41 mouse cellular contexts compared by ENCODE assay signal in the genomic region with DNA sequence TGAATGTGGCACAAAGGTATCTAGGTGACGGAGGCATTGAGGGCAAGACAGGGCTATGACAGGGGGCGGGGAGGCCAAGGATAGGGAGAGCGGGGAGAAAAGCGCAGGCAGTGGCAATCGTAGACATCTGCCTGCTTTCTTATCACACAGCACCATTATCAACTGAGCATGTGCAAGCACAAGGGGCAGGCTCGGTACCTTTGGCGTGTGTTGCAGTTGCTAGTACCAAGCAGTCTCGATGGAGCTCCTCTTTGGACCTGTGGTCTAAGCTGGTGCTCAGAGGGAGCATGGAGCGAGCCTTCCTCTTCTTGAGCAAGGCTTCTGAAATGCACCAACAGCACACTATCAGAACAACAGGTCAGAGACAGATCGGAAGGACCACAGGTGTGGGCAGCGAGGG. TPM values are rescaled to one million over a fixed set of nuclear protein-coding genes. Genes with fewer than 3 reads are reported as not detected.
A peak's percentile ranks its signal among the peaks of the same experiment; 100 is the strongest.
DNase-seq lines count a peak whose midpoint lies in the region; ATAC-seq and TF ChIP-seq lines count a peak whose summit lies in the region.
"Had no signal": no experiment of that assay in that cellular context is flagged by ENCODE, and none has a peak within 500 bp of the region (broad histone marks: within the 10 kb centered on the region; RNA-seq: fewer than 3 reads in every experiment).

No protein-coding gene starts in this region.

- no peak for ATAC-seq in hindbrain, embryonic 11.5 days (ENCODE audit: low FRiP score)
- ATAC-seq in hindbrain, embryonic 14.5 days (ENCODE audit: low FRiP score): no peak
- 0 out of 2 replicates have a peak, but pooled peaks have one; percentile 6 for ATAC-seq in neutrophil, adult 5-6 weeks (ENCODE audit: extremely low read depth, insufficient number of reproducible peaks, low FRiP score, poor library complexity, severe bottlenecking)
- ATAC-seq: forebrain, embryonic 16.5 days; lung, postnatal 0 days had no signal

- peaks cover 9% of the 10 kb centered on the region for H3K36me3 ChIP-seq in hindbrain, embryonic 11.5 days (ENCODE audit: control insufficient read depth, insufficient read depth, low read length)
- peaks cover 92% of the 10 kb centered on the region for H3K36me3 ChIP-seq in hindbrain, embryonic 14.5 days (replicated peaks; ENCODE audit: control insufficient read depth, insufficient read depth)

- DNase-seq in hindbrain, embryonic 11.5 days (ENCODE audit: low spot score): peak; percentile 4
- no peak for DNase-seq in hindbrain, embryonic 14.5 days (ENCODE audit: low spot score)
- DNase-seq in thymus, postnatal 14 days: peak; percentile 59
- DNase-seq in adrenal gland, adult 8-10 months: no peak
- DNase-seq in retina, postnatal 1 day: no peak
- DNase-seq in adrenal gland, adult 2 months: no peak
- DNase-seq: adrenal gland, postnatal 25 days; cerebellum, adult 18-20 months; cerebellum, postnatal 10 days; gastrocnemius, adult 2 months; heart, adult 2 months; heart, postnatal 14 days; kidney, adult 11 months; kidney, postnatal 25 days; left cerebral cortex, postnatal 4 days; liver, embryonic 13.5 days; lung, adult 18-20 months; lung, postnatal 4 days; midbrain, embryonic 14.5 days; right cerebral cortex, postnatal 25 days had no signal

- no peak overlapping the region for H3K4me3 ChIP-seq in hindbrain, embryonic 11.5 days (ENCODE audit: low read depth, low read length)
- no peak overlapping the region for H3K4me3 ChIP-seq in hindbrain, embryonic 14.5 days (replicated peaks; ENCODE audit: low read length)
- no peak overlapping the region for H3K4me3 ChIP-seq in bone marrow macrophage, adult 2 months (ENCODE audit: insufficient read depth, low read length)
- H3K4me3 ChIP-seq: erythroblast, embryonic 14.5 days; gastrocnemius, adult 2 months; heart, adult 2 months; heart, embryonic 13.5 days; hindbrain, embryonic 13.5 days; liver, embryonic 13.5 days; megakaryocyte, embryonic 14.5 days; neural tube, embryonic 13.5 days had no signal

- no peaks in the 10 kb centered on the region for H3K9me3 ChIP-seq in hindbrain, embryonic 11.5 days (ENCODE audit: control insufficient read depth, low read length)
- H3K9me3 ChIP-seq in hindbrain, embryonic 14.5 days (ENCODE audit: control insufficient read depth, low read length): no peaks in the 10 kb centered on the region
- H3K9me3 ChIP-seq: heart, embryonic 13.5 days; hindbrain, embryonic 13.5 days; liver, embryonic 13.5 days; megakaryocyte, embryonic 14.5 days; neural tube, embryonic 13.5 days had no signal

- TF ChIP-seq POLR2A in bone marrow macrophage, adult 2 months (IDR thresholded peaks at IDR 0.05; ENCODE audit: borderline replicate concordance, low read depth, low read length): no peak

- 77% methylated on average over 11 of the region's 11 CpGs for WGBS in hindbrain, embryonic 11.5 days
- WGBS in hindbrain, embryonic 14.5 days: 63% methylated on average over 11 of the region's 11 CpGs

- no peaks in the 10 kb centered on the region for H3K4me1 ChIP-seq in hindbrain, embryonic 11.5 days (replicated peaks; ENCODE audit: control insufficient read depth, insufficient read depth, low read length)
- H3K4me1 ChIP-seq in hindbrain, embryonic 14.5 days (replicated peaks; ENCODE audit: control insufficient read depth, insufficient read depth, low read length): no peaks in the 10 kb centered on the region
- H3K4me1 ChIP-seq in bone marrow macrophage, adult 2 months (ENCODE audit: control insufficient read depth, insufficient read depth, low read length): peaks cover 18% of the 10 kb centered on the region
- H3K4me1 ChIP-seq: heart, embryonic 13.5 days; hindbrain, embryonic 13.5 days; liver, embryonic 13.5 days; neural tube, embryonic 13.5 days had no signal

- H3K9ac ChIP-seq in hindbrain, embryonic 11.5 days (ENCODE audit: low read depth, low read length): no peak overlapping the region
- H3K9ac ChIP-seq in hindbrain, embryonic 14.5 days: no peak overlapping the region
- H3K9ac ChIP-seq: heart, embryonic 13.5 days; hindbrain, embryonic 13.5 days; liver, embryonic 13.5 days; neural tube, embryonic 13.5 days had no signal

- H3K27ac ChIP-seq in hindbrain, embryonic 11.5 days (ENCODE audit: low read depth, low read length): 0 out of 2 replicates have a peak overlapping the region, but pooled peaks have one; percentile 18
- no peak overlapping the region for H3K27ac ChIP-seq in hindbrain, embryonic 14.5 days
- peak overlapping the region; percentile 46; the same call in 1 of the 2 replicates for H3K27ac ChIP-seq in bone marrow macrophage, adult 2 months (ENCODE audit: insufficient read depth, low read depth, low read length)
- H3K27ac ChIP-seq: heart, adult 2 months; heart, embryonic 13.5 days; hindbrain, embryonic 13.5 days; liver, embryonic 13.5 days; neural tube, embryonic 13.5 days; stomach, postnatal 0 days had no signal

- H3K4me2 ChIP-seq in hindbrain, embryonic 11.5 days (replicated peaks; ENCODE audit: low read depth, low read length): no peak overlapping the region
- no peak overlapping the region for H3K4me2 ChIP-seq in hindbrain, embryonic 14.5 days (replicated peaks)
- H3K4me2 ChIP-seq: heart, embryonic 13.5 days; hindbrain, embryonic 13.5 days; liver, embryonic 13.5 days; neural tube, embryonic 13.5 days had no signal

- H3K27me3 ChIP-seq in hindbrain, embryonic 11.5 days (ENCODE audit: control insufficient read depth, insufficient read depth, low read length): no peaks in the 10 kb centered on the region
- no peaks in the 10 kb centered on the region for H3K27me3 ChIP-seq in hindbrain, embryonic 14.5 days (ENCODE audit: control insufficient read depth, insufficient read depth, low read length)
- H3K27me3 ChIP-seq: CH12.LX; heart, embryonic 13.5 days; hindbrain, embryonic 13.5 days; liver, embryonic 13.5 days; megakaryocyte, embryonic 14.5 days; neural tube, embryonic 13.5 days had no signal

- no peak for TF ChIP-seq CTCF in bone marrow macrophage, adult 2 months (IDR thresholded peaks at IDR 0.05; ENCODE audit: low read depth, low read length)

RNA-seq across cellular contexts. Expression of gene Gemin5, which starts 29.5 kb away (rescaled TPM):
- polyA plus RNA-seq in hindbrain, embryonic 11.5 days (2014; fragmentation: Nextera tagmentation; extraction: Ambion mirVana): 21.0 and 32.0 TPM in 2 replicates
- 12.5 and 15.5 TPM in 2 replicates for polyA plus RNA-seq in hindbrain, embryonic 14.5 days (2014; fragmentation: Nextera tagmentation; extraction: Ambion mirVana)
- polyA plus RNA-seq in bone marrow macrophage, adult 2 months (2012; ENCODE audit: insufficient read depth, insufficient read length, missing spikeins): 3.4 and 4.1 TPM in 2 replicates
- 10.5 and 10.9 TPM in 2 replicates for total RNA-seq in neutrophil, adult 5-6 weeks (2017)
- 10 to 100 TPM; 20.5 to 34.7 (median 26.4) TPM for total RNA-seq in adrenal gland, adult 8-10 months (2022)
- total RNA-seq in adrenal gland, adult 2 months (2021): 10 to 100 TPM; 21.2 to 21.4 TPM
- polyA plus RNA-seq in adrenal gland, adult 2 months (2012; rRNA removed): 8.4 and 9.1 TPM in 2 replicates

RNA-seq across cellular contexts. Expression of gene Mrpl22, which starts 32.6 kb away (rescaled TPM):
- polyA plus RNA-seq in hindbrain, embryonic 11.5 days (2014; fragmentation: Nextera tagmentation; extraction: Ambion mirVana): 117 and 132 TPM in 2 replicates
- 86.9 and 98.4 TPM in 2 replicates for polyA plus RNA-seq in hindbrain, embryonic 14.5 days (2014; fragmentation: Nextera tagmentation; extraction: Ambion mirVana)
- polyA plus RNA-seq in bone marrow macrophage, adult 2 months (2012; ENCODE audit: insufficient read depth, insufficient read length, missing spikeins): 23.5 and 26.6 TPM in 2 replicates
- total RNA-seq in neutrophil, adult 5-6 weeks (2017): 14.1 and 25.3 TPM in 2 replicates
- total RNA-seq in adrenal gland, adult 8-10 months (2022): 10 to 100 TPM; 63.8 to 78.6 (median 70.4) TPM
- total RNA-seq in adrenal gland, adult 2 months (2021): 10 to 100 TPM; 83.9 to 89.2 TPM
- polyA plus RNA-seq in adrenal gland, adult 2 months (2012; rRNA removed): 25.2 and 33.4 TPM in 2 replicates

RNA-seq across cellular contexts. Expression of gene Cnot8, which starts 34.9 kb away (rescaled TPM):
- polyA plus RNA-seq in hindbrain, embryonic 11.5 days (2014; fragmentation: Nextera tagmentation; extraction: Ambion mirVana): 112 and 116 TPM in 2 replicates
- 96.1 and 111 TPM in 2 replicates for polyA plus RNA-seq in hindbrain, embryonic 14.5 days (2014; fragmentation: Nextera tagmentation; extraction: Ambion mirVana)
- polyA plus RNA-seq in bone marrow macrophage, adult 2 months (2012; ENCODE audit: insufficient read depth, insufficient read length, missing spikeins): 58.4 and 58.5 TPM in 2 replicates
- 63.9 and 75.6 TPM in 2 replicates for total RNA-seq in neutrophil, adult 5-6 weeks (2017)
- 10 to 100 TPM; 55.0 to 59.3 (median 56.6) TPM for total RNA-seq in adrenal gland, adult 8-10 months (2022)
- 10 to 100 TPM; 46.7 to 49.6 TPM for total RNA-seq in adrenal gland, adult 2 months (2021)
- 25.3 and 29.8 TPM in 2 replicates for polyA plus RNA-seq in adrenal gland, adult 2 months (2012; rRNA removed)

RNA-seq across cellular contexts. Expression of gene Gm12248, which starts 45.9 kb away (rescaled TPM):
- polyA plus RNA-seq in hindbrain, embryonic 11.5 days (2014; fragmentation: Nextera tagmentation; extraction: Ambion mirVana): not detected in 2 replicates
- not detected in 2 replicates for polyA plus RNA-seq in hindbrain, embryonic 14.5 days (2014; fragmentation: Nextera tagmentation; extraction: Ambion mirVana)
- polyA plus RNA-seq in bone marrow macrophage, adult 2 months (2012; ENCODE audit: insufficient read depth, insufficient read length, missing spikeins): not detected in 2 replicates
- not detected in 2 replicates for total RNA-seq in neutrophil, adult 5-6 weeks (2017)
- total RNA-seq in adrenal gland, adult 8-10 months (2022): 1 to 10 TPM in 1 of 4 experiments, not detected in 3; 3.1 TPM
- total RNA-seq in adrenal gland, adult 2 months (2021): 1 to 10 TPM in 1 of 2 experiments, not detected in 1; 3.9 TPM
- 2.9 and 4.4 TPM in 2 replicates for polyA plus RNA-seq in adrenal gland, adult 2 months (2012; rRNA removed)
- total RNA-seq: CH12.LX; common myeloid progenitor, adult 5-6 weeks; gastrocnemius, adult 2 months; gastrocnemius, postnatal 4 days; heart, adult 2 months; heart, postnatal 14 days; layer of hippocampus, adult 18-20 months; layer of hippocampus, postnatal 25 days; left cerebral cortex, adult 8-10 months; left cerebral cortex, postnatal 4 days had no signal
- polyA plus RNA-seq: brain, embryonic 14.5 days; embryonic facial prominence, embryonic 14.5 days; erythroblast, embryonic 14.5 days; forebrain, embryonic 11.5 days; forebrain, embryonic 16.5 days; heart, adult 2 months; heart, embryonic 13.5 days; kidney, embryonic 14.5 days; limb, embryonic 14.5 days; liver, embryonic 13.5 days; midbrain, embryonic 14.5 days; neural tube, embryonic 13.5 days; stomach, postnatal 0 days had no signal

Comparison
In these comparisons a context has a peak if more than half of its experiments do, and no peak if none do; other contexts are left out.
1. DNase-seq: peak in hindbrain, embryonic 11.5 days (single experiment) and thymus, postnatal 14 days (single experiment); none in hindbrain, embryonic 14.5 days (single experiment), adrenal gland, adult 8-10 months (single experiment), retina, postnatal 1 day (single experiment) and adrenal gland, adult 2 months (single experiment).